Mouse (Mus musculus) heart, adult 2 months (tissue): ENCODE data around the gene Fam184a.
"Not testable (repeated sequence)": the region's sequence is repeated elsewhere in the genome, so short reads cannot be mapped to it uniquely, and the experiment has no call there.

Experiments
- CTCF ChIP-seq: fragments of 200-600 bp; IDR thresholded peaks from 2 replicates; pipeline ENCODE4 v1.8.1; 2022; ENCODE audit warnings: antibody characterized with exemption, mild to moderate bottlenecking, moderate library complexity
- POLR2A ChIP-seq: fragments of 200-500 bp; IDR thresholded peaks from 2 replicates; pipeline ENCODE4 v1.6.1; 2011; ENCODE audit warnings: mild to moderate bottlenecking, low read depth, low read length, control low read depth; ENCODE audit not compliant: insufficient read depth

GRCm38 (mm10) chr10:53654239-53654638 lies 96.7 kb downstream of the Fam184a start:
- peak; percentile 38 for TF ChIP-seq CTCF
- TF ChIP-seq POLR2A: not testable (repeated sequence)
